Mouse (Mus musculus) heart, postnatal 0 days (tissue): ENCODE data around the gene Cdc42bpg. TPM values are rescaled to one million over a fixed set of nuclear protein-coding genes. Genes with fewer than 3 reads are reported as not detected.

Experiments
- ATAC-seq: fragments of 200-750 bp; cut with Nextera tagmentation; 2 replicates; pipeline ENCODE4 v1.8.0; 2017; ENCODE audit warnings: low read depth, moderate number of reproducible peaks, moderate library complexity; ENCODE audit not compliant: insufficient read depth
- DNase-seq: peaks from one replicate; pipeline ENCODE4 v3.0.0-alpha.2; 2016; ENCODE audit warnings: low spot score
- H3K27ac ChIP-seq: fragments of 300-500 bp; sonication (generic); 2 replicates; pipeline ENCODE4 v1.5.1; 2014; ENCODE audit warnings: low read depth, mild to moderate bottlenecking
- H3K27me3 ChIP-seq: fragments of 300-500 bp; sonication (generic); 2 replicates; pipeline ENCODE4 v1.6.1; 2014; ENCODE audit warnings: low read length, mixed read lengths; ENCODE audit not compliant: control insufficient read depth, insufficient read depth
- H3K36me3 ChIP-seq: fragments of 300-500 bp; sonication (generic); replicated peaks from 2 replicates; pipeline ENCODE4 v1.6.1; 2014; ENCODE audit warnings: low read length, mixed read lengths; ENCODE audit not compliant: control insufficient read depth, insufficient read depth
- H3K4me1 ChIP-seq: fragments of 300-500 bp; sonication (generic); 2 replicates; pipeline ENCODE4 v1.6.1; 2014; ENCODE audit warnings: antibody characterized with exemption; ENCODE audit not compliant: control insufficient read depth, insufficient read depth
- H3K4me2 ChIP-seq: fragments of 300-500 bp; sonication (generic); 2 replicates; pipeline ENCODE4 v1.6.1; 2014; ENCODE audit warnings: low read depth, mild to moderate bottlenecking, low read length, moderate library complexity
- H3K4me3 ChIP-seq: fragments of 300-500 bp; sonication (generic); 2 replicates; pipeline ENCODE4 v1.5.1; 2014; ENCODE audit warnings: low read depth, low read length
- H3K9ac ChIP-seq: fragments of 300-500 bp; sonication (generic); replicated peaks from 2 replicates; pipeline ENCODE4 v1.6.1; 2014; ENCODE audit warnings: low read depth, low read length, mixed read lengths
- H3K9me3 ChIP-seq: fragments of 300-500 bp; sonication (generic); replicated peaks from 2 replicates; pipeline ENCODE4 v1.6.1; 2016; ENCODE audit warnings: low read length; ENCODE audit not compliant: control insufficient read depth
- CTCF ChIP-seq: IDR thresholded peaks from 2 replicates; pipeline ENCODE4 v1.5.1; 2016; ENCODE audit warnings: antibody characterized with exemption, control low read depth, low read depth
- EP300 ChIP-seq: IDR thresholded peaks from 2 replicates; pipeline ENCODE4 v1.6.1; 2016; ENCODE audit warnings: antibody characterized with exemption, low read depth
- WGBS: fragments of 180-500 bp; shearing (Covaris S2); extraction: QIAGEN DNeasy Blood & Tissue Kit; methylation state at CpG from one replicate; pipeline ENCODE4 v1.1.7; 2014; 5-methylcytosine and 5-hydroxymethylcytosine counted together
- polyA plus RNA-seq: library from polyadenylated mRNA; unstranded; fragments of >200 nt; fragmentation: Nextera tagmentation; extraction: Ambion mirVana; gene quantifications from 2 replicates; pipeline ENCODE4 v1.2.1, GENCODE M21; 2015
- total RNA-seq: library from RNA; depleted of rRNA; stranded (reverse); fragments of >200 nt; gene quantifications from 2 replicates; pipeline ENCODE4 v1.2.3, GENCODE M21; 2014; ENCODE audit warnings: low replicate concordance

Cdc42bpg gene
- total and polyA plus RNA-seq, 2 experiments from 2014 or later = 0.51 to 9.5 TPM

GRCm38 (mm10) chr19:6292262-6292661, 14.0 kb upstream of the Cdc42bpg start:
- Histone ChIP-seq H3K4me3 (no peak overlapping the region), H3K9me3 (no peaks in the 10 kb centered on the region), H3K27me3 (no peaks in the 10 kb centered on the region), H3K4me2 (no peak overlapping the region), H3K9ac (no peak overlapping the region), H3K27ac (peak overlapping the region; percentile 30; the same call in 1 of the 2 replicates), H3K4me1 (peaks cover 19% of the 10 kb centered on the region), H3K36me3 (peaks cover 52% of the 10 kb centered on the region)
- WGBS = 72% methylated on average over 5 of the region's 5 CpGs
- TF ChIP-seq CTCF (no peak), EP300 (no peak)
- DNase-seq = no peak
- ATAC-seq = no peak

GRCm38 (mm10) chr19:6294301-6294700, 12.0 kb upstream of the Cdc42bpg start:
- Histone ChIP-seq H3K27me3 (no peaks in the 10 kb centered on the region), H3K36me3 (peaks cover 72% of the 10 kb centered on the region), H3K9me3 (no peaks in the 10 kb centered on the region), H3K27ac (no peak overlapping the region), H3K9ac (no peak overlapping the region), H3K4me1 (peaks cover 15% of the 10 kb centered on the region; the same call in 1 of the 2 replicates), H3K4me3 (no peak overlapping the region), H3K4me2 (no peak overlapping the region)
- TF ChIP-seq EP300 = no peak
- no peak for TF ChIP-seq CTCF
- WGBS = 91% methylated on average over 17 of the region's 17 CpGs
- DNase-seq (no peak), ATAC-seq (no peak)

DNA sequence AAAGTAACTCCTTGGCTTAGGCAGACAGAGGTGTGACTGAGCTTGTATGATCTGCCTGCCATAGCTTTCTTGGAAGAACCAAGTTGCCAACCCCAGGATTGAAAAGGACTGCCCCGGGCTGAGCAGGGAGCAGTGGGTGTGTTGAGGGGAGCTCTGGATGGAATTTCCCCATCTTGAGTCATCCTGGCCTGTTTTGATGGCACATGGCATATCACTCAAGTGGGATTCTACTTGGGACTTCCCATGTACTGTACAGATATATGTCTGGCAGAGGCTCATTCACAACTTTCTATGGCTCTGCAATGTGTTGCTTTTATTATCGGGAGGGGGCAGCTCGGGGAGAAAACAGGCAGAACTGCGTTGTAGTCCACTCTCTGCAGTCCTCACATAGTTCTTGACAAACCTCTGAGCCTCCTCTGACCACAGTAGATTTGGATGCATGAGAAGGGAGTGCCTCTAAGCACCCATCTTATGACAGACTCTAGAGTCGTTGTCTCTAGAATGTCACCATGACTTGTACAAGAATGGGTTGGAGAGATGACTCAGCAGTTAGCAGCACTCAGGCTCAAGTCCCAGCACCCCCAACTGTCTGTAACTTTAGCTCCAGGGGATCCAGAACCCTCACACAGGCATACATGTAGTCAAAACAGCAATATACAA, 9.6 kb upstream of the Cdc42bpg start:
- Histone ChIP-seq H3K4me3 (no peak overlapping the region), H3K27me3 (no peaks in the 10 kb centered on the region), H3K4me2 (no peak overlapping the region), H3K36me3 (peaks cover 66% of the 10 kb centered on the region), H3K27ac (0 out of 2 replicates have a peak overlapping the region, but pooled peaks have one; percentile 34), H3K4me1 (peaks cover 14% of the 10 kb centered on the region; the same call in 1 of the 2 replicates), H3K9me3 (no peaks in the 10 kb centered on the region), H3K9ac (no peak overlapping the region)
- TF ChIP-seq EP300 (no peak), CTCF (no peak)
- 76% methylated on average over 5 of the region's 5 CpGs for WGBS
- DNase-seq = no peak
- no peak for ATAC-seq

- H3K9me3 ChIP-seq = no peaks in the 10 kb centered on the region
- 72% methylated on average over 9 of the region's 9 CpGs for WGBS
- no peak for ATAC-seq
- peaks cover 11% of the 10 kb centered on the region; the same call in 1 of the 2 replicates for H3K4me1 ChIP-seq
- peak overlapping the region; percentile 34; the same call in 1 of the 2 replicates for H3K27ac ChIP-seq
- no peak for DNase-seq
- no peak overlapping the region for H3K4me3 ChIP-seq
- TF ChIP-seq EP300 (no peak), CTCF (no peak)
- no peak overlapping the region for H3K9ac ChIP-seq
- H3K27me3 ChIP-seq = no peaks in the 10 kb centered on the region
- H3K36me3 ChIP-seq = peaks cover 66% of the 10 kb centered on the region
- no peak overlapping the region for H3K4me2 ChIP-seq
Observed at GRCm38 (mm10) chr19:6297641-6298040, 8.6 kb upstream of the Cdc42bpg start.

GRCm38 (mm10) chr19:6299003-6299402, 7.3 kb upstream of the Cdc42bpg start:
- Histone ChIP-seq H3K27me3 (no peaks in the 10 kb centered on the region), H3K4me1 (peaks cover 11% of the 10 kb centered on the region; the same call in 1 of the 2 replicates), H3K4me3 (no peak overlapping the region), H3K36me3 (peaks cover 61% of the 10 kb centered on the region), H3K4me2 (no peak overlapping the region), H3K27ac (peak overlapping the region; percentile 87), H3K9ac (no peak overlapping the region), H3K9me3 (no peaks in the 10 kb centered on the region)
- ATAC-seq (no peak), DNase-seq (no peak)
- 62% methylated on average over 4 of the region's 4 CpGs for WGBS
- no peak for TF ChIP-seq CTCF
